Mouse (Mus musculus): ENCODE results near the gene Plac1. TPM values are rescaled to one million over a fixed set of nuclear protein-coding genes. Genes with fewer than 3 reads are reported as not detected.
"Not testable (repeated sequence)": the region's sequence is repeated elsewhere in the genome, so short reads cannot be mapped to it uniquely, and the experiment has no call there.

Plac1 gene
- total RNA-seq, 1 experiment from 2014 or later: not detected

DNA sequence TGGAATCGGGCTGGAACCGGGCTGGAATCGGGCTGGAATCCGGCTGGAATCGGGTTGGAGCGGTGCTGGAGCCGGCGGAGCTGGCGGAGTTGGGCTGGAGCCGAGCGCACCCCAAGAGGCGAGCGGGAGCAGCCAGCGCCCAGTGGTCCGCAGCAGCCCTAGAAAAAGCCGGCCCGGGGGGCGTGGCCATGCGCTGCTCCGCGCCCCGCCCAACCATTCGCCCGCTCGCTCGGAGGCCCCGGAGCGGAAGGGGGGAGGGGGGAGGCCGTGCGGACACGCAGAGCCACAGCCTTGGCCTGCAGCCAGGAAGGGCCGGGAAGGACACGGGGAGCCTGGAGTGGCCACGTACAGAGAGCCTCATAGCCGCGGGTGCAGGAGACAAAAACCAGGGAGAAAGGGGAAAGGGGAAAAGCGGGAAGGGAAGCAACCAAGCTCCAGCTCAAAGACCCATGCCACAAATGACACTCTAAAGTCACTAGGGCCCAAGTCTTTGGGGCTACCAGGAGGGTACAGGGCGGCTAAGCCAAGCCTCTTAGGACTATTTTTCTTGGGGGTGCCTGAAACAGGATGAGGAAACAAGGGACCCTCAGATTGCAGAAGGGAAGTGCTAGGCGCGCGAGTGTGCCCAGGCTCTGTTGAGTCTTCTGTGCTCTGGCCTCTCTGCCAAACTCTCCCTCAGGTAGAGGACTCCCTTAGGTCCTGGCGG is 182.7 kb downstream of the Plac1 start:
- ATAC-seq (ENCODE audit: extremely low read depth, insufficient number of reproducible peaks, low FRiP score, poor library complexity, severe bottlenecking): peak; percentile 70

- ATAC-seq (ENCODE audit: extremely low read depth, insufficient number of reproducible peaks, low FRiP score, poor library complexity, severe bottlenecking): peak; percentile 43; the same call in 1 of the 2 replicates
Measured at GRCm38 (mm10) chrX:53056627-53057026, 183.3 kb downstream of the Plac1 start.

- no peak for ATAC-seq (ENCODE audit: extremely low read depth, insufficient number of reproducible peaks, low FRiP score, poor library complexity, severe bottlenecking)
Measured at GRCm38 (mm10) chrX:53055771-53056170, 184.1 kb downstream of the Plac1 start.

DNA sequence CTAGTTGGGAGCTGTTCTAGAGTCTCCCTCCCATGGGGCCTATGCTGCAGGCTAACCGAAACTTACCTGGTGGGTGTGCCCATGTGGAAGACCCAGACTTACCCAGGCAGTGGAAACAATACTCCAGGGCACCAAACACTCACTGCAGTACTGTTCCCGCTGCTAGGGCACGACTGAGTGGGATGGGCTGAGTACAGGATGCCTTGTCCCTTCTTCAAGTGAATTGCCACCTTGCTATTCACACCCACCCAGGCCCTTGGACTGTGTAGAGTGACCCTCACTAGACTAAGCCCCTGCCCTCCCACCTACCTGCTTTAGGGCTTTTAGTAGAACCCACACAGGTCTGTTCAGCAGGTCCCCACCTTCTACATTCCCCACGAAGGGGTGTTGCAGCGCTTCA is 186.0 kb downstream of the Plac1 start:
- no peak for ATAC-seq (ENCODE audit: extremely low read depth, insufficient number of reproducible peaks, low FRiP score, poor library complexity, severe bottlenecking)

- ATAC-seq (ENCODE audit: extremely low read depth, insufficient number of reproducible peaks, low FRiP score, poor library complexity, severe bottlenecking): no peak
Measured at GRCm38 (mm10) chrX:53052652-53053500, 187.0 kb downstream of the Plac1 start.

- no peak for ATAC-seq (ENCODE audit: extremely low read depth, insufficient number of reproducible peaks, low FRiP score, poor library complexity, severe bottlenecking)
Measured at GRCm38 (mm10) chrX:53050353-53050752, 189.6 kb downstream of the Plac1 start.

GRCm38 (mm10) chrX:53049196-53049595 is 190.7 kb downstream of the Plac1 start:
- no peak for ATAC-seq (ENCODE audit: extremely low read depth, insufficient number of reproducible peaks, low FRiP score, poor library complexity, severe bottlenecking)

- no peak for ATAC-seq (ENCODE audit: extremely low read depth, insufficient number of reproducible peaks, low FRiP score, poor library complexity, severe bottlenecking)
Measured at GRCm38 (mm10) chrX:53046911-53047310, 193.0 kb downstream of the Plac1 start.

- ATAC-seq (ENCODE audit: extremely low read depth, insufficient number of reproducible peaks, low FRiP score, poor library complexity, severe bottlenecking): no peak
Measured at GRCm38 (mm10) chrX:53046033-53046432, 193.9 kb downstream of the Plac1 start.

- ATAC-seq (ENCODE audit: extremely low read depth, insufficient number of reproducible peaks, low FRiP score, poor library complexity, severe bottlenecking): no peak
Measured at GRCm38 (mm10) chrX:53045187-53045903, 194.6 kb downstream of the Plac1 start.

GRCm38 (mm10) chrX:53041006-53041405 is 198.9 kb downstream of the Plac1 start:
- ATAC-seq (ENCODE audit: extremely low read depth, insufficient number of reproducible peaks, low FRiP score, poor library complexity, severe bottlenecking): no peak

GRCm38 (mm10) chrX:53040138-53040537 is 199.8 kb downstream of the Plac1 start:
- no peak for ATAC-seq (ENCODE audit: extremely low read depth, insufficient number of reproducible peaks, low FRiP score, poor library complexity, severe bottlenecking)

- no peak for ATAC-seq (ENCODE audit: extremely low read depth, insufficient number of reproducible peaks, low FRiP score, poor library complexity, severe bottlenecking)
Measured at GRCm38 (mm10) chrX:53039651-53040050, 200.3 kb downstream of the Plac1 start.

- no peak for ATAC-seq (ENCODE audit: extremely low read depth, insufficient number of reproducible peaks, low FRiP score, poor library complexity, severe bottlenecking)
Measured at GRCm38 (mm10) chrX:53038194-53038593, 201.7 kb downstream of the Plac1 start.

DNA sequence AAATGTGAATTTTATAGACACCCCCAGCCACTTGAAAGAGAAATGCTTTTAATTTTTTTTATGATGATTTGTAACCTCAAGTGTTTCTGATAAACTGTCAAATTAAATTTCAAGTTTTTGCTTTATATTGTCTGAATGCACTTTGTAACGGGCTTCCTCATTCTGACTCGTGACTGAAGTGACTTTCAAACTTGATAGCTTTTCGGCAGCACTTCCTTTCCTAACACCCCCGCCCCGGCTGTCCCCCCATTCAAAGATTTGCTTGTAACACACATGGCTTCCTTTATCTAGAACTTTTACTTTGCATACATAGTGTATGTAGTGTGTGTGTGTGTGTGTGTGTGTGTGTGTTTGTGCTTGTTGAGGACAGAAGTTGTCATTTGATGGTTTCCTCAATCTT is 210.4 kb downstream of the Plac1 start:
- peak; percentile 56; the same call in 1 of the 2 replicates for ATAC-seq (ENCODE audit: extremely low read depth, insufficient number of reproducible peaks, low FRiP score, poor library complexity, severe bottlenecking)

DNA sequence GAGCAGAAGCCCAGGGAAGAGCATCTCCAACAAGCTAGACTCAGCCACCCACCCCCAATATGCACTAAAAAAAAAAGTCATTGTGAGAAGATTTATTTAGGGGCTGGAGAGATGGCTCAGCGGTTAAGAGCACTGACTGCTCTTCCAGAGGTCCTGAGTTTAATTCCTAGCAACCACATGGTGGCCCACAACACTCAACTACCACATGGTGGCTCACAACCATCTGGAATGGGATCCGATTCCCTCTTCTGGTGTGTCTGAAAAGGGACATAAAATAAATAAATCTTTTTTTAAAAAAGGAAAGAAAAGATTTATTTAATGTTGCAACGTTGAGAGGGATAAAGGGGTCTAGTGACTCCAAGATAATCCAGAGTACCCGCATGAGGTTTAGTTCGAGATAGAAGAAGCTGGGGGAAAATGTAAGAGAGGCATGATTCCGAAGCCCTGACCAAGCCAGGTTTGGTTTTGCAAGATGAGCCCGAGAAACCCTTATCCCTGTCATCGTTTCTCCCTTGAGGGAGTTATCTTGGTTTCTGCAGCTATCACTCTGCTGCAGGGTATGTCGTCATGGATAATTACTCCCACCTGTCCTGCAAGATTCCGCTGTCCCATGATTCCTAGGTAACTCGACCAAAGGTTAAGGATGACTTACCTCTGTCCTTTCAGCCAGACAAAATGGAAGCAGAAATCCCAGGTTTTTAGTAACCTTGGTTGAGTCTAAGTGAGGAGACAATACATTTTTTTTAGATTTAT is 214.3 kb downstream of the Plac1 start:
- ATAC-seq (ENCODE audit: extremely low read depth, insufficient number of reproducible peaks, low FRiP score, poor library complexity, severe bottlenecking): no peak

GRCm38 (mm10) chrX:53024268-53024667 is 215.6 kb downstream of the Plac1 start:
- ATAC-seq (ENCODE audit: extremely low read depth, insufficient number of reproducible peaks, low FRiP score, poor library complexity, severe bottlenecking): not testable (repeated sequence)

DNA sequence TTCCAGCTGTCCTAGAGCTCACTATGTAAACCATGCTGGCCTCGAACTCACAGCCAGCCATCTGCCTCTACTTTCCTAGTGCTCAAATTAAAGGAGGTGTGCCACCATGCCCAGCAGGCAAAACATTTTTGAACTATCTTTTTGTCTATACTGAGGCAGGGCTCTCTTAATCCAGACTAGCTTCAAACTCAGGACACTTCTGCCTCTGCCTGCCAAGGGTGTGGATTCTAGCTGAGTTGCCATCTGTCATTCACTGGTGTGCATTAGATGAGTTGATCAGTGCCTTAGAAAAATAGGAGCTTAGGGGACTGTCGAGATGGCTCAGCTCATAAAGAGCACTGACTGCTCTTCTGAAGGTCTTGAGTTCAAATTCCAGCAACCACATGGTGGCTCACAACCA is 216.9 kb downstream of the Plac1 start:
- no peak for ATAC-seq (ENCODE audit: extremely low read depth, insufficient number of reproducible peaks, low FRiP score, poor library complexity, severe bottlenecking)
